Mouse (Mus musculus): ENCODE data around the gene Supv3l1.

Supv3l1 gene

DNA sequence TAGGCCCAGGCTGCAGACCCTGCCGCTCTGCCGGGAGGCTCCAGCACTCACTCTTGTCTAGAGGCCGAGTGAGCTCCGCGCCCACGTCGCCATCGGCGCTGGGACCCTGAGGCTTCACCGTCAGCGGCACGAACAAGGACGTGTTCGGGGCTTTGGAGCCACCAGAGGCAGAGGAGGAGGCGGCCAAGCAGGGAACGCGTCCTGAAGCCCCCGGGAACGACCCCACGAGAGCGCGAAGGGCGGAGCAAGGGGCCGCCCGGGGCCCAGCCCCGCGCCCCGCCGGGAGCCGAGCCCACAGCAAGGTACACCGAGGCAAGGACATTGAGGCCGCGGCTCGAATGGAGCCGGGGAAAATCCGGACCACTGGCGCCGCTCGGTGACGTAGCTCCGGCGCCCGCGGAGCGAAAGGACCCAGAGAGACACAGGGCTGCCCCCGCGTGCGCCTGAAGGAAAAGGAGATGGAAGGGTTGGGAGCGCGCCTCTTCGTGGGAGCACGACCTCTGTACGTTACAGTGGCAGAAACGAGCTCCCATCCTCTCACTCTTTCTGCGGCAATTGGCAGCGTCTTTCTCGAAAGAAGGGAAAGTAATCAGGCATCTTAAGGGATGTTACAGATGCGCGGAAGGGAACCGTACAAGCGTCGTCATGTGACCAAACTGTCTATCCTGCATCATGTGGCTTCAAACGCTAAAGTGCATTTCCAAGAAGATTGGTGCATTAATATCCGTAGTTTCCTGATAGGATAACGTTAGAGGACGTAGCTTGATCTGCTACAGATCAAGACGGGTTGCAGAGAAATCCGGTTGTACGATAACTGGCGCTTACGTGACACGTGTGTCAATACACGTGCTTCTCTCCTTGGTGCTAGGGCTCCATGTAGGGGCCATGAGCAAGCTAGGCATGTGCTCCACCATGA is at the start of gene Supv3l1, which contains the start of gene 4930507D05Rik:
Gene Supv3l1 (minus strand): TSS at position 375 of the 916 bp plus-strand sequence.
Gene 4930507D05Rik (plus strand): TSS at position 126 of the 916 bp plus-strand sequence.
- in situ Hi-C loops (cut with MboI, MseI) = loop anchor here (5.0 to 10.0 kb wide), 2 partner anchors 38 to 1005 kb away; partner anchors contain the start of gene Vps26a (in 2 of the 2)

DNA sequence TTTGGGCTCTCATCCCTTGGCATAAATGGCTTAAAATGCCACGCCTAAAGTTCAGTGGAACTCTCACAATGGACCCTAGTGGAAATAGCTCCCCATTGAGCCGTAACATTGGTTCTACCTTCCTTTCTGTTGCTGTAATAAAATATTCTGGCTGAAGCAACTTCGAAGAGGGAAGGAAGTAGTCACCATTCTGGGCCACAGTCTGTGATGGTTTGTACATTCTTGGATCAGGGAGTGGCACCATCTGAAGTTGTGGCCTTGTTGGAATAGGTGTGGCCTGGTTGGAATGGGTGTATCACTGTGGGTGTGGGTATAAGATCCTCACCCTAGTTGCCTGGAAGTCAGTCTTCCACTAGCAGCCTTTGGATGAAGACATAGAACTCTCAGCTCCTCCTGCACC is 42.1 kb upstream of the Supv3l1 start:
- in situ Hi-C loops (cut with MboI, MseI) = loop anchor here in 1 of 2 experiments (10.0 kb wide), 1 partner anchor 283 kb away; no protein-coding TSS in a partner anchor

DNA sequence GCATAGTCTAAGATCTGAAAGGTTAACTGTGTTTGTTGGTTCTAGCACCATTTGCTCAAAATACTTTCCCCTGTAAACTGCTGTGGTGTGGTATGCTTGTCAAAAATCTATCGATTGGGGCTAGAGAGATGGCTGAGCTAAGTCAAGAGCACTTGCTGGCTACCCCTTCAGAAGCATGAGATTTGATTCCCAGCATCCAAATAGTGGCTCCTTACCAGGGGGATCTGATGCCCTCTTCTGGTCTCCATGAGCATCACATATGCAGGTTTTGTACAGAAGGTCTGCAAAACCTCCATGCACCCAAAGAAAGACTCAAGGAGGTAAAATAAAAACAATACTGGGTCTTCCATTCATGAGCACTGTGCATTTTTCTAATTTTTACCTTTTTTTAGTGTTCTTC is 38.7 kb upstream of the Supv3l1 start:
- in situ Hi-C loops (cut with MboI, MseI) = loop anchor here (5.0 kb wide), 1 partner anchor 36 kb away; no protein-coding TSS in a partner anchor

DNA sequence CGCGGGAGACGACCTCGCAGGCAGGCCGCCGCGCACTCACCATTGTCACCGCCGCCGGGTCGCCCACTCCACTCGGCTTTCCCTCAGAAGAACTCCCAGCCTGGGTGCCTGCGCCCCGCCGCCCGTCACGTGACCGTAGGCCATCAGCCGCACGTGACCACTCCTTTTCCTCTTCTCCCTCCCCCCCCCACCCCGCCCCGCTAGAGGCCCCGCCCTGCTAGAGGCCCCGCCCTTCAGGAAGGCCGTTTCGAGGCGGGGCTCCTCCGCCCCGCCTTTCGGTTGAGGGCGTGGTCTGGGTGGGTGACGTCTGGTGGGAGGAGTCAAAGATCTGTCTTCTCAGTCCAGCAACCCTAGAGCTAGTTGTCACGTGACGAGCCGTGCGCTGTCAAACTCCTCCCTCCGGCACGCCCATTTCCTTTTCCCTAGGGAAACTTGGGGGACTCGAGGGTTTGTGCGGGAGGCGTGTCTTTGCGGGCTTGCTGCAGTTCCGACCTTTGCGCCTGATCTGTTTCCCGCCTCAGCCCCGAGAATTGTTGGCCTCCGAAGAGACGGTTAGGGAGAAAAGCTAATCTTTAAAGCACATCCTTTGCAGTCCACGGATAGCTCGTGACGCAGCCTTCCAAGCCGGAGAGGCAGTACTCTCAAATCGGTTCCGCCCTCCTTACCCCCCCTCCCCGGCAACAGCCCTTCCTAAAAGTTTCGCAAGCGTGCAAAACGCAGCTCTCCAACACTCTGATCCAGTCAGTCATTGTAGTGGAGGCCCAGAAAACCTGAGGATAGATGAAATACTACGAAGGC is 37.3 kb upstream of the Supv3l1 start, which contains the start of gene Vps26a:
Gene Vps26a (minus strand): TSS at position 188 of the 798 bp plus-strand sequence.
- in situ Hi-C loops (cut with MboI, MseI) = loop anchor here (5.0 kb wide), 1 partner anchor 35 kb away; no protein-coding TSS in a partner anchor

DNA sequence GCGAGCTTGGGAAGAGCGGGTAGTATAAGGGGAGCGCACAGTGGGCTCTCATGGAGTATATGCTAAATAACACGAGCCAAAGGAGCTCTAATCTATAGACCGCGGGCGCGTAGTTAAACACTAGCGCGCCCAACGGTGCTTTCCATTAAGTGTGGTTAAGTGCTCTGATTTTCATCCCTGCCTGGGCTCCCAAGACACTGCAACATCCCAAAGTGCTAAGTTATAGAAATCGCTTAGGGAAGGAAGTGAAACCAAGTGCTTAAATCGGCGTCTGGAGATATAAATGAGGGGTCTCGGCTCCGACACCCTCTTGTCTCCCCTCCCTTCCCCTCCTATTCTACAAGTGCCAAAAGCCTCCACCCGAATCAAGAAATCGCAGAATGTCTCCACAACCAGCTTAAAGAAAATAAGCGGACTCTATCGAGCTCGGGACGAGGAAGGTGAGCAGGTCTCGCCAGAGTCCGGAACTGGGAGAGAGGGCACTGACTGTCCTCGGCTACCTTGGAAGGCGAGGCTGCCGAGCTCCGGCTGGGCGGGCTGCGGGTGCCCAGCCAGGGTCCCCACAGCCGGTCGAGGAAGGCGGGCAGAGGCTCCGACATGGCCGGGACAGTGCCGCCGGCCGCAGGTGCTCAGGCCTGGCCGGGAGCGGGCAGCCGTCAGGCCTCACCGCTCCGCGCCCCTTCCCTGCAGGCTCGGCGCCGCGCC is 36.5 kb upstream of the Supv3l1 start:
- in situ Hi-C loops (cut with MboI, MseI) = loop anchor here (5.0 kb wide), 1 partner anchor 34 kb away; no protein-coding TSS in a partner anchor

DNA sequence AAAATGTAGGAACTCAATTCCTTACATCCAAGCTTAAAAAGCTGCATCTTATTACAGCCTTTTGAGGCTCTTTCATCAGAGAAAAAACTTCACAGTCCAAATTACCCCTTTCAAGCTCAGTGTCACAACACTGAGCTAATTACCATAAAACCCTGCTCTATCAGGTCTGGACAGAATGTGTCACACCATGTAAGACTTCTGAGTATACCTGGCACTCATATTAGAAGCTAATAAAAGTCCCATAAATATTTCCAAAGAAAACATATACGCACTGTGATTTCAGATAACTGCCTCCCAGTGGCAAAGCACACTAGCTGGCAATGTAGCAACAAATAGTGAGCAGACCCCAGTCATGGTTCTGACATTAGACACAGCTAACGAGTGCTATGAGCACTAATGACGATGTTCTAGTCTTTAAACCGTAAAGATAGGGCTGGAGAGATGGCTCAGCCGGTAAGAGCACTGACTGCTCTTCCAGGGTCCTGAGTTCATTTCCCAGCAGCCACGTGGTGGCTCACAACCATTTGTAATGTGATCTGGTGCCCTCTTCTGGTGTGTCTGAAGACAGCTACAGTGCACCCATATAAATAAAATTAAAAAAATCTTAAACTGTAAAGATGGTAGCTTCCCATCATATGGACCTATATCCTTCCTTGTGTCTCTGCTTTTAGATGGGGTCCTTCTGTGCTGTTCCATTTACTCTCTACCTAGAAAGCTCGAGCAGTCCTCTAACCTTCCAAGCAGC is 31.7 kb upstream of the Supv3l1 start:
- in situ Hi-C loops (cut with MboI, MseI) = no loop called here

DNA sequence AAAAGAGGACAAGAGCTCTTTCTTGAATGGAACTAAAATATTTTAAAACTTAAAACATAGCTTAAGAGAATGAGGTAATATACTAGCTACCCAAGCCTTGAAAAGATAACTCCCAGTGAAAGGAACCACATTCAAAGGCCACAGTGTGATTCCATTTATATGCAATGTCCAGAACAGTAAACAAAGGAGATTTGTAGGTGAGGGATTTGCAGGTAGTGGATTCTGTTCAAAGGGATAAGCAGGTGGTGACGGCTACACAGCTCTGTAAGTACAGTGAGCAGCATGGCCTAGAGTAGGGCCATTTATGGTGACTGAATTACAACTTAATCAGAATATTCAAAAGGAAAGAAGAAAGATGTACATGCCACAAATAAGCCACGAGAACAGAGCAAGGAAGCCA is 27.4 kb upstream of the Supv3l1 start:
- in situ Hi-C loops (cut with MboI, MseI) = no loop called here

DNA sequence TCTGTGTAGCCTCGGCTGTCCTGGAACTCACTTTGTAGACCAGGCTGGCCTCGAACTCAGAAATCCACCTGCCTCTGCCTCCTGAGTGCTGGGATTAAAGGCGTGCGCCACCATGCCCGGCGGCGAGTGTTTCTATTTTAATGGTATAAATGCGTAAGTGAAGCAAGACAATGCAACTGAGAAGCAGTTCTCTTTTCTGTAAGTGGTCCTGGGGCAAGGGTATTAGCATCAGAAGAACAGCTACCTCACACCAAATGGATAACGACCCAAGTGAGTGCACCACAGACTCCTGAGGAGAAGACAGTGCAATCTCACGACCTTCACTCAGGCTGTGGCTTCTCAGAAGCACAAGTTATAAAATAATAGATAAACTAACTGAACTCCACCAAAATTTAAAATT is 25.4 kb upstream of the Supv3l1 start:
- in situ Hi-C loops (cut with MboI, MseI) = no loop called here

DNA sequence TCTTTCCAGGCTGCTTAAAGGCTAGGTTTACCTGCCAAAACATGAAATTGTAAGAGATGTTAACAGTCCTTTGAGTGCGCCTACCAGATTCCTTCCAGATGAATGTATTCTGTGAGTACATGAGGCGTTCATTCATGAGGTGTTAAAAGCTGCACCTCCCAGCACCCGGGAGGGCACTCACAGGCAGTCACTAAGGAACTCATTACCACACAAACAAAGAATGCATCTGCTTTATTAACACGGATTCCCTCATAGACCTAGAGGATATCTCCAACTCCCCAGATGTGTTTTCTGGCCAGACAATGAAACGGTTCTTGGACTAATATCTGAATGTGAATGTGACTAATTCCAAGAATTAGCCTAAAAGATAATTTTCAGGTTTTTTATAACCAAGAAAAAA is 21.6 kb upstream of the Supv3l1 start:
- in situ Hi-C loops (cut with MboI, MseI) = no loop called here

DNA sequence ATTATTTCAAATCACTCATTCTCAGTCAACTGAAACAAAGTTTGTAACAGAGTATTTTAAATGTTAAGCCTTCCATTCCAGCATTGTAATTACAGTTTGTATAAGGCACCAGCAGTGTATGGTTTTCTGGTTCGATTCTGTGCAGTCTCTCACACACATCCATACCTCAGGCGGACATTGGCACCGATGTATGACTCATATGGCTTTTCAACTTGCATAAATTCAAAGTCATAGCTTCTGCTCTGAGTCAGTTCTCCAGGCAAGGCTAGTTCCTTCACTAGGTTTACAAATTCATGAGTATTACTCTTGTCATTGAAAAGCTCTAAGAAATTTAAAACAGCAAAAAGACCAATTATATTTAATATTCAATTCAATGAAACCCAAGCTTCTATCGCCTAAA is 20.2 kb upstream of the Supv3l1 start:
- in situ Hi-C loops (cut with MboI, MseI) = no loop called here

DNA sequence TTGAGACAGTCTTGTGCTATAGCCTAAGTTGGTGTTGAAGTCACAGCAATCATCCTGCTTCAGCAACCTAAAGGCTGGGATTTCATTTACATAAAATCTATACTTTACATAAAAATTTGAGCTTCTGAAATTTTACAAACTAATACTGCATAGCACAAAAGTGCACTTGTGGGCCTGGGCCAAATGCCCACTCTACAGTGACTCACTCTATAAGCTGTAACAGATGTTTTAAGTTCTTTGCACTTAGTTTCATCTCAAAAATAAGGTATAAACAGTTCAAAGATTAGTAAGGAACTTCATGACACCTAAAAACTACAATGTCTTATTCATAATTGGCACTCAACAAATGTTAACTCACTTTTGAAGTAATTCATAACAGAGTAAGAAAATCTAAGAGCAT is 11.8 kb upstream of the Supv3l1 start:
- in situ Hi-C loops (cut with MboI, MseI) = no loop called here

DNA sequence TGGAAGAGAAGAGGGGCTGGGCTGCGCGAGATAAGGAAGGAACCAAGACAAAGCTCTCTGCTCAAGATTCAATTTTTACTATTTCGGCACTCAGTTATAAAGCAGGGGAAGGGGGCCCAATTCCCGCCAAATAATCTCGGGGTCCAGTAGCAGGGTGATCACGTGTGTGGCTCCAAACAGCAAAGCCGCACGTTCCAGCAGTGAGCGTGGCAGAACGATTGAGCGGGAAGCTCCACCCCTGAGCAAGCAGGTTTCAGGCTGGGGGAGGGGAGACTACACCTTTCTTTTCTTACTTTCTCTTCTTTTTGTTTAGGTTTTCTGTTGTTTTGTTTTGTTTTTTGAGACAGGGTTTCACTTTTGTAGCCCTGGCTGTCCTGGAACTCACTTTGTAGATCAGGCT is 2.5 kb upstream of the Supv3l1 start:
- in situ Hi-C loops (cut with MboI, MseI) = loop anchor here (5.0 to 10.0 kb wide), 2 partner anchors 35 to 1007 kb away; partner anchors contain the start of gene Vps26a (in 2 of the 2)

DNA sequence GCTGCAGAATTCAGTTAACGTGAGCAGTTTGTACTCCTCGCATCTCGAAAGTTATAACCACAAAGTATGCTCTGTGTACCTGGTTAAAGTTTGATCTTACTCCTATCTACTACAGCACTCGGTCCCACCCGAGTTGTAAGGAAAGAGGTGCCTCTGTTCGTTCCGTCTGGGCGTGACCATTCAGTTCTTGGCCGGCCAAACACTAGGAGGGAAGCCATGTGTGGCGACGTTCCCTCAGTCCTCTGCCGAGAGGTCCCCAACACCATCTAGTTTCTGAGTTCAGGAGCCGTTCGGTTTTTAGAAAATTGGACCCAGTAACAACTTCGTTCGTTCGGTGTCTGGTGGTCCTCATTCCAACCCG is 722 bp upstream of the Supv3l1 start:
- in situ Hi-C loops (cut with MboI, MseI) = loop anchor here (5.0 to 10.0 kb wide), 2 partner anchors 37 to 1005 kb away; partner anchors contain the start of gene Vps26a (in 2 of the 2)

DNA sequence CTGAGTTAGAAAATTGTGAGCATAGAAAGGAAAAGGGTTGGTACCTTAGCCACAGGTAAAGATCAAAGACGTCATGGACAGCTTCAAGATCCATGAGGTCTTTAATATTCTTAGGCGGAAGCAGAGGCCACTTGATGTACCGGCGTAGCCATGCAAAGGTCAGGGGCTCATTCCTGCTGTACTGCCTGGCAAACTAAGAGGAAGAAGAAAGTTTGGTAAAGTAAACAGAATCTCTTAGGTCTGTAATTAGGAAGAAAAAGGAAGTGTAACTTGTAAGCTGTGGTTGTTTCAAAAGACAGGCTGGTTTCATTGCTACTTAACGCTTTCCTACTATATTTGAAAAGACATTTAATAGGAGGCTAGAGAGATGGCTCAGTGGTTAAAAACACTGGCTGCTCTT is 19.1 kb downstream of the Supv3l1 start:
- in situ Hi-C loops (cut with MboI, MseI) = loop anchor here in 1 of 2 experiments (10.0 kb wide), 1 partner anchor 344 kb away; no protein-coding TSS in a partner anchor

DNA sequence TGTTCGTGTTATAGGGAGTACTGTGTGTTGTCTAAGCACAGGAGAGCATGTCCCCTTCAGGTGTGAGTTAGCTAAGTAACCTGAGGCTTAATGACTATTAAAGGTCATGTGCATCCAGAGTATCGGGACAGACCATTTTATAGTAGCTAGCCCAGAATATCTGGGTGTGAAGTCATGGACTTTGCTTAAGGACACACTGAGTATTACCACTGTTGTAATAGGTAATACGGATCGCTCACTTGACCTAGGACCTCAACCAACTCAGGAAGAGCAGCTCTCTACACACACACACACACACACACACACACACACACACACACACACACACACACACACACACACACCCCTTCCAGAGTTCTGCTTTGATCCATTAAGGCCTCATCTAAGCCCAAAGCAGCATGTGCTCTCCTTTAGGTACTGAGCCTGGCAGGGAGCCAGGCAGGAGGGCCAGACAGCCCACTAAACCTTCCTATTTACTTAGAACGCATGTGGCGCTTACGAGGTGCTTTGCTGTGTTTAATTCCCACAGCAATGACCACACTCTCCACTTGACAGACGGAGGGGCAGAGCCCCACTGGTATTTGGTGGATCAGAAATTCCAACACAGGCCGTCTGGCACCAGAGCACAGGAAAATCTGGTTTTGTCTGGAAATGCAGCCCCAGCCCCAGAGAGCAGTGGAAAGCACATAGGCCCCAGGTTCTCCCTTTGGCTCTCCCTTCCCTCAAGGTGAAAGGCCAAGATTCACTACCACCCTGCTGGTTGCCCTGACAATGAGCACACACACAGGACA is 24.3 kb downstream of the Supv3l1 start:
- in situ Hi-C loops (cut with MboI, MseI) = no loop called here

DNA sequence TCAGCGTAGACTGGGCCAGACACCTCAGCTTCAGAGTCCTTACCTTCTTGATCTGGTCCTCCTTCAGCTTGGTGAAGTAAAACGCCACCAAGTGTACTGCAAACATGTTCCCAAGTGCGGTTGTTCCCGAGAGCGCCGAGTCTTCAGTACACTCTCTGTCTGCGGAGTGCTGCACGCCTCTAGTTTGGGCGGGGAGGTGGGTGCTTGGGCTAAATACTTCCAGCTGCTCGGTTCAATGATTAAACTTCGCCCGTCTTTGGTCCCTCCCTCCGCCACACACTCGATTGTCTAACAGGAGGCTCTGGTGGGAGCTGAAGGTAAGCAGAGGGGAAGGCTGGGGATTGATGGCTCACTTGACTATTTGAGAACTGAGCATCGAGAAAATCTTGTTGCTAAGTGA is 27.3 kb downstream of the Supv3l1 start, which contains the start of gene Hkdc1:
Gene Hkdc1 (minus strand): TSS at position 237 of the 400 bp plus-strand sequence.
- in situ Hi-C loops (cut with MboI, MseI) = no loop called here

DNA sequence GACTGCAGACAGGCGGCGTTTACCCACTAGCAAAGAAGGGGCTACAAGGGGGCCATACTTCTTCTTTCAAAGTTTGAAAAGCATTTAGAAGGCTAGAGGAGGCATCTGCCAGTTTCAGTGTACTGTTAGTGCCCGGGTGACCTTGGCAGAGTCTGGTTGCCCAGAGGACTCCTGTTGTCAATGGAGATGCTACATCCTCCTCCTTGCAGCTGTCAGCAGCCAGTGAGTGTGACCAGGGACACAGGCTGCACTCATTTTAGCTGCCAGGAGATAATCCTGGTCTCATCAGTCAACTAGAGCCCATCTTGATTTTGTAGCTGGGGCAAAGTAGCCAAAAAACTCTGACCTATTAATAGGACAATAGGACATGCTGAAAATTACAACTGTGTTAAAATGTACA is 28.4 kb downstream of the Supv3l1 start:
- in situ Hi-C loops (cut with MboI, MseI) = no loop called here

DNA sequence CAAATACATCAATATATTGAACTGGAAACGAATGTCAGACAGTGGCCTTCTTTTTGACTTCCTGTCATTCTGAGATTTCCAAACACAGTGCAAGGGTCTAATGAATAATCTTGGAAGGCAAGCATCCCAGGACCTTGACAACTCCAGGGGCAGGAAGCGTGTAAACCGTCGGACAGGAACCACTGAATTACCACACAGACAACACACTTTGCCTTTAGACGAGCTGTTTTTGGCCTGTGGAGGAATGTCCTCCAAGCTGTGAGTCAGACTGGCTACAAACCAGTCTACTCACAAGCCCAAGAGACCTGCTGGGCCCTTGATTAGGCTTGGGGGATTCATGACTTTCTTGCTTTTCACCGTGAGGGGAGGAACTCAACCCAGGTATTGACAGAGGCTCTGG is 29.1 kb downstream of the Supv3l1 start:
- in situ Hi-C loops (cut with MboI, MseI) = no loop called here

DNA sequence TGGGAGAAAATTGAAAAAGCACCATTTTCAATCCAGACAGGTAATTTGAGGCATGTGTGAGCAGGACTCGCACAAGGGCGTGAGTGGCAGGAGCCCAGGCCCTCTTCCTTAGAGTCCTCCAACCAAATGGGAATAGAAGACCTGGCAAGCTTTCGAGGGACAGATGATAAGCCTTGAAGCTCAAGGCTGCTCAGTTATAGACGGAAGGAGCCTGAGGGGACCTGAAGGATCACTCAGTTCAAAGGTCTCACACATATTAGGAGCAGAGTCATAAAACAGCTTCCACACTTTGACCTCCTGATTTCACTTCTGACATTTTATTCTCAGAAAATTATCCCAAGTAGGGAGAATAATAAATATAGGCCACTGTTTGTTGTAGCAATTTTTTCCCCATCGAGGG is 30.1 kb downstream of the Supv3l1 start:
- in situ Hi-C loops (cut with MboI, MseI) = loop anchor here in 1 of 2 experiments (5.0 kb wide), 1 partner anchor 227 kb away; no protein-coding TSS in a partner anchor

Data from T-helper 17 cell (primary cell).